Mouse (Mus musculus): ENCODE data around the gene Phf24. TPM values are rescaled to one million over a fixed set of nuclear protein-coding genes. Genes with fewer than 3 reads are reported as not detected.
A peak's percentile ranks its signal among the peaks of the same experiment; 100 is the strongest.
"Not testable (repeated sequence)": the region's sequence is repeated elsewhere in the genome, so short reads cannot be mapped to it uniquely, and the experiment has no call there.

Phf24 gene
- polyA plus RNA-seq, 1 experiment from 2014 or later = 0.50 TPM

DNA sequence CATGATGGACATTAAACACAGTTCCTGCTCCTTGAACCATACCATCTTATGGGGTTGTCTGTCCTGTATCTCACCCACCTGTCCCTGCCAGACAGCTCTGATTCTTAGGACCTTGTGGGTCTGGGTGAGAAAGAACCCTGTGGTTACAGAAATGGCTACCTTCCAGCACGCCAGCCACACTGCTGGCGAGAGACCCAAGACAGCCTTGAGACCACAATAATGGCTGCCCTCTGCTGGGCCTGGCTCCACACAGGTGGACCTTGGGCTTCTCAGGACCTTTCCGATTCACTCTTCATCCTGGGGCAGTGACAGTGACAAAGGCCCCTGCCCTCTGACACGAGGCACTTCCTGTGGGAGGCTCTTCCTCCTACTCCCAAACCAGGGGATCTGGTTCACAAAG lies 42.9 kb downstream of the Phf24 start:
- H3K9ac ChIP-seq (ENCODE audit: low read length) = no peak overlapping the region

DNA sequence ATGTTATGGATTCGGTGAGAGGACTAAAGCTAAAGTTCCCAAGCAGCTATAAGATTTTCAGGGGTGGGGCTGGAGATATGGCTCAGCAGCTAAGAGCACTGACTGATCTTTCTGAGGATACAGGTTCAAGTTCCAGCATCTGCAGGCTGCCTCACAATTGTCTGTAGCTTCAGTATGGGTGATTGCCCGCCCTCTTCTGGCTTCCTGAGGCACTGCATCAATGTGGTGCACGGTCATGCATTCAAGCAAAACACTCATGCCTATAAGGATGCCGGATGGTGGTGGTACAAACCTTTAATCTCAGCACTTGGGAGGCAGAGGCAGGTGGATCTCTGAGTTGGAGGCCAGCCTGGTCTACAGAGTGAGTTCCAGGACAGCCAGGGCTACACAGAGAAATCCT lies 45.1 kb downstream of the Phf24 start:
- H3K27me3 ChIP-seq (ENCODE audit: control insufficient read depth, insufficient read depth, low read depth, low read length) = no peaks in the 10 kb centered on the region

More for the DNA sequence above, 42.9 kb downstream of the Phf24 start:
- no peaks in the 10 kb centered on the region for H3K27me3 ChIP-seq (ENCODE audit: control insufficient read depth, insufficient read depth, low read depth, low read length)
- peaks cover 10% of the 10 kb centered on the region for H3K36me3 ChIP-seq (ENCODE audit: control insufficient read depth, insufficient read depth, low read length)
- no peaks in the 10 kb centered on the region for H3K4me1 ChIP-seq (replicated peaks; ENCODE audit: control insufficient read depth, insufficient read depth, low read length)
- H3K4me2 ChIP-seq (ENCODE audit: low read depth, low read length) = no peak overlapping the region
- 56% methylated on average over 4 of the region's 4 CpGs for WGBS
- H3K9me3 ChIP-seq (ENCODE audit: control insufficient read depth, low read length) = no peaks in the 10 kb centered on the region
- H3K27ac ChIP-seq (ENCODE audit: low read length) = no peak overlapping the region
- no peak for ATAC-seq (ENCODE audit: low read depth)
- no peak overlapping the region for H3K4me3 ChIP-seq (ENCODE audit: low read length)

DNA sequence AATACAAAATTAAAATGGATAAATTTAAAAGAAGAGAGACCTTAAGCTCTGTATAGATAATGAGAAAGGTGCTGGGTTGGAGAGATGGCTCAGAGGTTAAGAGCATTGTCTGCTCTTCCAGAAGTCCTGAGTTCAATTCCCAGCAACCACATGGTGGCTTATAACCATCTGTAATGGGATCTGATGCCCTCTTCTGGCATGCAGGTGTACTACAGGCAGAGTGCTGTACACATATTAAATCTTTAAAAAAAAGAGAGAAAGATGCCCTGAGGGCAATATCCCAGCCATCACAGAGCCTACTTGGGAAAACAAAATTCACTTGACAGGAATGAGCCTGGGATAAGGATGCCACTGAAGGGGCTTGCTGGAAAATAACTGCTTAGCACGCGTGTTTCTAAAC lies 47.0 kb downstream of the Phf24 start:
- Histone ChIP-seq H3K27me3 (ENCODE audit: control insufficient read depth, insufficient read depth, low read depth, low read length) (no peaks in the 10 kb centered on the region), H3K9ac (ENCODE audit: low read length) (no peak overlapping the region), H3K4me2 (ENCODE audit: low read depth, low read length) (no peak overlapping the region), H3K36me3 (ENCODE audit: control insufficient read depth, insufficient read depth, low read length) (no peaks in the 10 kb centered on the region), H3K9me3 (ENCODE audit: control insufficient read depth, low read length) (no peaks in the 10 kb centered on the region), H3K4me1 (replicated peaks; ENCODE audit: control insufficient read depth, insufficient read depth, low read length) (no peaks in the 10 kb centered on the region; the same call in 1 of the 2 replicates), H3K4me3 (ENCODE audit: low read length) (no peak overlapping the region), H3K27ac (ENCODE audit: low read length) (no peak overlapping the region)
- no peak for ATAC-seq (ENCODE audit: low read depth)
- WGBS = 90% methylated on average over 2 of the region's 2 CpGs

More for the DNA sequence above, 45.1 kb downstream of the Phf24 start:
- Histone ChIP-seq H3K4me1 (replicated peaks; ENCODE audit: control insufficient read depth, insufficient read depth, low read length) (no peaks in the 10 kb centered on the region; the same call in 1 of the 2 replicates), H3K4me2 (ENCODE audit: low read depth, low read length) (no peak overlapping the region), H3K27ac (ENCODE audit: low read length) (no peak overlapping the region), H3K4me3 (ENCODE audit: low read length) (no peak overlapping the region), H3K9me3 (ENCODE audit: control insufficient read depth, low read length) (no peaks in the 10 kb centered on the region), H3K9ac (ENCODE audit: low read length) (no peak overlapping the region), H3K36me3 (ENCODE audit: control insufficient read depth, insufficient read depth, low read length) (peaks cover 7% of the 10 kb centered on the region)
- ATAC-seq (ENCODE audit: low read depth) = no peak; the same call in 1 of the 2 replicates
- 26% methylated on average over 4 of the region's 4 CpGs for WGBS

DNA sequence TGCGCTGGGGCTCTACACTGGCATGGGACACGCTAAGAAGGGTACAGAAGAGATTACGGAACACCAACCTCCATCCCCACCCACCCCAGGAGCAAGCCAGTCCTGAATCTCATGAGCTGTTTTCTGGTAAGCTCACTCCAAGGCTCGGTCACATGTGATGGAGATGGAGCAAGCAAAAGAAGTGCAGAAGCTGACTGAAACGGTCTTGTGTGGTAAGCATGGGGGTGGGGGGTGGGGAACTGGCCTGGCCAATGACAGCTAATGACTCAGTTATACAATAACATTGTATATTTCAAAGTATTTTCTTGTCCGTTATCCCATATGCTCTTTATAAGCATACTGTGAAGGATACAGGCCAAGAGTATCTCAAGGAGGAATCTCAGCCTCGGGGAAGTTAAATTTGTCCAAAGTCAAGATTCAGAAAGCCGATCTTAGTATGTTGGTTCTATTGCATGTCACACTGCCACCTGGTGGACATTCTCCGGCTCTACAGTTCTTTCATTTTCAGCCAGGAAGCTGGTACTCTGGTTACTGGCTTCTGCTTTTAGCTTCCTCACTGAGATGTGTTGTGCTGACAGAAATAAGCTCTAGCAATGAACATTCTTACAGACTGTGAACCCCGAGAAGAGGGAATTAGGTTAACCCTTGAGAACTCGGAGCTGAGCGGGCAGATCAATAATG lies 48.7 kb downstream of the Phf24 start:
- Histone ChIP-seq H3K4me3 (ENCODE audit: low read length) (no peak overlapping the region), H3K9me3 (ENCODE audit: control insufficient read depth, low read length) (no peaks in the 10 kb centered on the region), H3K36me3 (ENCODE audit: control insufficient read depth, insufficient read depth, low read length) (no peaks in the 10 kb centered on the region), H3K4me2 (ENCODE audit: low read depth, low read length) (peak overlapping the region; percentile 32), H3K9ac (ENCODE audit: low read length) (no peak overlapping the region), H3K27ac (ENCODE audit: low read length) (no peak overlapping the region), H3K27me3 (ENCODE audit: control insufficient read depth, insufficient read depth, low read depth, low read length) (no peaks in the 10 kb centered on the region), H3K4me1 (replicated peaks; ENCODE audit: control insufficient read depth, insufficient read depth, low read length) (no peaks in the 10 kb centered on the region; the same call in 1 of the 2 replicates)
- peak; percentile 36; the same call in 1 of the 2 replicates for ATAC-seq (ENCODE audit: low read depth)
- WGBS = 13% methylated on average over 12 of the region's 12 CpGs

DNA sequence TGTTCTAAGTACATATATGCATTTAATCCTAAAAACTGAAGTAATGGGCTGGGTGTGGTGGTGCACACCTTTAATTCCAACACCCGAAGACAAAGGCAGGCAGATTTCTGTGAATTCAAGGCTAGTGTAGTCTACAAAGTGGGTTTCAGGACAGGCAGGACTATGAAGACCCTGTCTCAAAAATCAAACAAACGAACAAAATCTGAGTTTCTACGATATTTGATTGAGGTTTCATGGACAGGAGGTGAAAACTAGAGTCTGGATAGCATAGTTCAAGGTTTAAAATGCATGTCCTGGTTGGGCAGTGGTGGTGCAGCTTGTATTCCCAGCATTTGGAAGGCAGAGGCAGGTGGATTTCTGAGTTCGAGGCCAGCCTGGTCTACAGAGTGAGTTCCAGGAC lies 52.8 kb downstream of the Phf24 start, which contains the start of gene 1700022I11Rik:
1700022I11Rik (plus strand) TSS at position 301 of the 400 bp plus-strand sequence.
- no peaks in the 10 kb centered on the region for H3K27me3 ChIP-seq (ENCODE audit: control insufficient read depth, insufficient read depth, low read depth, low read length)
- no peaks in the 10 kb centered on the region; the same call in 1 of the 2 replicates for H3K4me1 ChIP-seq (replicated peaks; ENCODE audit: control insufficient read depth, insufficient read depth, low read length)
- WGBS = 84% methylated on average over 4 of the region's 4 CpGs
- no peaks in the 10 kb centered on the region for H3K9me3 ChIP-seq (ENCODE audit: control insufficient read depth, low read length)
- no peak within 1 kb of the TSS for H3K27ac ChIP-seq (ENCODE audit: low read length)
- ATAC-seq (ENCODE audit: low read depth) = no peak
- no peak within 1 kb of the TSS for H3K4me3 ChIP-seq (ENCODE audit: low read length)
- H3K36me3 ChIP-seq (ENCODE audit: control insufficient read depth, insufficient read depth, low read length) = no peaks in the 10 kb centered on the region
- H3K9ac ChIP-seq (ENCODE audit: low read length) = no peak within 1 kb of the TSS
- H3K4me2 ChIP-seq (ENCODE audit: low read depth, low read length) = no peak within 1 kb of the TSS

DNA sequence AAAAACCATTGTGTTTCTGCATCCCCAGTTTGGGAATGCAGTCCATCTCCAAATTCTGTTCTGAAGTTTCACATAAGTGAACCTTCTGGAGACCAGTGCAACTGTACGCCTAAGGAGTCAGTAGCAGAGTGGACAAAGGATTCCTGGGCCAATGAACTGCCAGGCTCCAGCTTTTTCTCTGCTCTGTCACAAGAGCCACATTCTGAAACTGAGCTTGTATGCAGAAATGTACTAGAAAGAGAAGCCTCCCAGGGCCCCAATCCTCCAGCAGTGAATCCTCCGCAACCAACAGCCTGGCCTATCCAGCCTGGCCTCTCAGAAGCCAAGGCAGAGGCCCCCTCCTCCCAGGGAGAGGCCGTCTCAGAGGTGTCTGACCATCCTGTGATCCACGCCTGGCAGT lies 56.5 kb downstream of the Phf24 start:
- 48% methylated on average over 4 of the region's 4 CpGs for WGBS
- H3K4me2 ChIP-seq (ENCODE audit: low read depth, low read length) = no peak overlapping the region
- no peak overlapping the region for H3K27ac ChIP-seq (ENCODE audit: low read length)
- H3K4me3 ChIP-seq (ENCODE audit: low read length) = no peak overlapping the region
- H3K27me3 ChIP-seq (ENCODE audit: control insufficient read depth, insufficient read depth, low read depth, low read length) = no peaks in the 10 kb centered on the region
- ATAC-seq (ENCODE audit: low read depth) = 0 out of 2 replicates have a peak, but pooled peaks have one; percentile 20
- no peak overlapping the region for H3K9ac ChIP-seq (ENCODE audit: low read length)
- no peaks in the 10 kb centered on the region for H3K4me1 ChIP-seq (replicated peaks; ENCODE audit: control insufficient read depth, insufficient read depth, low read length)
- H3K36me3 ChIP-seq (ENCODE audit: control insufficient read depth, insufficient read depth, low read length) = 0 out of 2 replicates have a peak, but pooled peaks cover under 1% of the 10 kb centered on the region
- H3K9me3 ChIP-seq (ENCODE audit: control insufficient read depth, low read length) = no peaks in the 10 kb centered on the region

DNA sequence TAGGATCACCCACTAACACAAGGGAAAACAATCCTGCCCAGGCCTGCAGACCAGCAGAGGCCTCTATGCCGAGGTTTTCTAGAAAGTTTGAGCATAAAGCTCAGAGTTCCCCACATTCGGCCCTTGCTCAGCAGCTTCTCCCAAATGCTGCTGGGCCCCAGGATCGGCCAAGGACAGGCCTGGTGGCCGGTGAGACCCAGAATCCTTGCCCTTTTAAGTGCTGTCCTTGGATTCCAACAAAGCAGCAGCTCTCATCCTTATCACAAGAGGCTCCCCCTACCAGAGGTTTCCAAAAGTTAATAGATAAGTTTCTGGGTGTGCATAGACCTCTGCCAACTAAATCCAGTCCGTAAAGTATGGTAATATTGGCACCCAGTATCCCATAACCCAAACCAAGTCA lies 57.4 kb downstream of the Phf24 start:
- H3K9ac ChIP-seq (ENCODE audit: low read length) = no peak overlapping the region
- 67% methylated on average over 5 of the region's 5 CpGs for WGBS
- H3K27ac ChIP-seq (ENCODE audit: low read length) = no peak overlapping the region

DNA sequence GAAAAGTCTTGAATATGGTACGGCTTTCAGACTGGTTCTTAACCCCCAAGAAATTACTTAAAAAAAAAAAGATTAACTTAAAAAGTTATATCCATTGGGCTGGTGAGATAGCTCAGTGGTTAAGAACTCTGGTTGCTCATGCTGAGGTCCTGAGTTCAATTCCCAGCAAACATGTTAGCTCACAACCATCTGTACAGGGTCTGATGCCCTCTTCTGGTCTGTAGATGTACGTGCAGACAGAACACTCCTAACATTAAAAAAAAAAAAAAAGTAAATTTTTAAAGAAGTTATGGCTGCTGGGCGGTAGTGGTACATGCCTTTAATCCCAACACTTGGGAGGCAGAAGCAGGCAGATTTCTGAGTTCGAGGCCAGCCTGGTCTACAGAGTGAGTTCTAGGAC lies 61.6 kb downstream of the Phf24 start:
- no peaks in the 10 kb centered on the region for H3K27me3 ChIP-seq (ENCODE audit: control insufficient read depth, insufficient read depth, low read depth, low read length)
- peaks cover 23% of the 10 kb centered on the region for H3K36me3 ChIP-seq (ENCODE audit: control insufficient read depth, insufficient read depth, low read length)
- 87% methylated on average over 4 of the region's 4 CpGs for WGBS
- ATAC-seq (ENCODE audit: low read depth) = no peak
- no peak overlapping the region for H3K27ac ChIP-seq (ENCODE audit: low read length)
- H3K4me1 ChIP-seq (replicated peaks; ENCODE audit: control insufficient read depth, insufficient read depth, low read length) = no peaks in the 10 kb centered on the region
- no peaks in the 10 kb centered on the region for H3K9me3 ChIP-seq (ENCODE audit: control insufficient read depth, low read length)
- H3K9ac ChIP-seq (ENCODE audit: low read length) = no peak overlapping the region
- no peak overlapping the region for H3K4me2 ChIP-seq (ENCODE audit: low read depth, low read length)
- no peak overlapping the region for H3K4me3 ChIP-seq (ENCODE audit: low read length)

More for the DNA sequence above, 57.4 kb downstream of the Phf24 start:
- Histone ChIP-seq H3K4me2 (ENCODE audit: low read depth, low read length) (no peak overlapping the region), H3K36me3 (ENCODE audit: control insufficient read depth, insufficient read depth, low read length) (peaks cover 7% of the 10 kb centered on the region), H3K9me3 (ENCODE audit: control insufficient read depth, low read length) (no peaks in the 10 kb centered on the region), H3K4me3 (ENCODE audit: low read length) (no peak overlapping the region), H3K27me3 (ENCODE audit: control insufficient read depth, insufficient read depth, low read depth, low read length) (no peaks in the 10 kb centered on the region), H3K4me1 (replicated peaks; ENCODE audit: control insufficient read depth, insufficient read depth, low read length) (no peaks in the 10 kb centered on the region)
- ATAC-seq (ENCODE audit: low read depth) = no peak

DNA sequence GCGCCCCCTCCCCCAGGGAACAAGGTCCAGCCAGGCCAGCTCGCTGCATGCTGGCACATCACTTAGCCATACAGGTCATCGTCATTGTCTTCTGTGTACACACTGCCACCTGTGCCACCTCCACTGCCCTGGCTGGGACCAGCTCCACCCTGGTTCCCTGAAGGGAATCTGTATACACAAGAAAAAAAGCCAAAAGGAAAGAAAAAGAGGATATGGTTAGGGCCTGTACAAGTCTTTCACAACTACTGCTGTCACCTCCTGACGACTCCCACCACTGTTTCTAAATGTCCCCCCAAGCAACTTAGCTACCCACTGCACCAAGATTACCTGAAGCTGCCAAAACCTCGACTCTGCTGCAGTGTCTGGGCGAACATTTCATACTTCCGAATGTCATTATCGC lies 64.0 kb downstream of the Phf24 start:
- not testable (repeated sequence) for H3K4me2 ChIP-seq (ENCODE audit: low read depth, low read length); H3K9ac ChIP-seq (ENCODE audit: low read length); H3K27ac ChIP-seq (ENCODE audit: low read length); H3K4me3 ChIP-seq (ENCODE audit: low read length); H3K4me1 ChIP-seq (replicated peaks; ENCODE audit: control insufficient read depth, insufficient read depth, low read length); H3K9me3 ChIP-seq (ENCODE audit: control insufficient read depth, low read length); H3K27me3 ChIP-seq (ENCODE audit: control insufficient read depth, insufficient read depth, low read depth, low read length); ATAC-seq (ENCODE audit: low read depth)
- H3K36me3 ChIP-seq (ENCODE audit: control insufficient read depth, insufficient read depth, low read length) = peaks cover 43% of the 10 kb centered on the region
- 89% methylated on average over 7 of the region's 8 CpGs for WGBS

Data from lung, embryonic 16.5 days (tissue).